Mouse (Mus musculus) midbrain, embryonic 12.5 days (tissue): Measurements from ENCODE around the gene Mdk. TPM values are rescaled to one million over a fixed set of nuclear protein-coding genes. Genes with fewer than 3 reads are reported as not detected.

Experiments
- ATAC-seq: fragments of 200-750 bp; cut with Nextera tagmentation; 2 replicates; pipeline ENCODE4 v1.8.0; 2017; ENCODE audit warnings: low read depth, moderate TSS enrichment, moderate library complexity; ENCODE audit not compliant: low FRiP score
- H3K27ac ChIP-seq: fragments of 300-500 bp; sonication (generic); replicated peaks from 2 replicates; pipeline ENCODE4 v1.5.1; 2016; ENCODE audit warnings: mild to moderate bottlenecking
- H3K27me3 ChIP-seq: fragments of 300-500 bp; sonication (generic); 2 replicates; pipeline ENCODE4 v1.6.1; 2016; ENCODE audit warnings: mild to moderate bottlenecking
- H3K36me3 ChIP-seq: fragments of 300-500 bp; sonication (generic); 2 replicates; pipeline ENCODE4 v1.6.1; 2016
- H3K4me1 ChIP-seq: fragments of 300-500 bp; sonication (generic); 2 replicates; pipeline ENCODE4 v1.6.1; 2016
- H3K4me2 ChIP-seq: fragments of 300-500 bp; sonication (generic); replicated peaks from 2 replicates; pipeline ENCODE4 v1.6.1; 2016; ENCODE audit warnings: mild to moderate bottlenecking, moderate library complexity
- H3K4me3 ChIP-seq: fragments of 300-500 bp; sonication (generic); 2 replicates; pipeline ENCODE4 v1.5.1; 2016; ENCODE audit warnings: mild to moderate bottlenecking
- H3K9ac ChIP-seq: fragments of 300-500 bp; sonication (generic); replicated peaks from 2 replicates; pipeline ENCODE4 v1.6.1; 2016; ENCODE audit warnings: mild to moderate bottlenecking, moderate library complexity
- H3K9me3 ChIP-seq: fragments of 300-500 bp; sonication (generic); 2 replicates; pipeline ENCODE4 v1.6.1; 2016; ENCODE audit warnings: mild to moderate bottlenecking
- WGBS: fragments of 180-500 bp; shearing (Covaris S2); methylation state at CpG from one replicate; pipeline ENCODE4 v1.1.7; 2016; 5-methylcytosine and 5-hydroxymethylcytosine counted together
- microRNA-seq: library from miRNA; unstranded; fragments of <30 nt; microRNA quantifications from one replicate; pipeline ENCODE4, GENCODE M21; 2017
- polyA plus RNA-seq: library from polyadenylated mRNA; unstranded; fragments of >200 nt; fragmentation: Nextera tagmentation; extraction: Ambion mirVana; gene quantifications from 2 replicates; pipeline ENCODE4 v1.2.1, GENCODE M21; 2016

Gene Mdk
- polyA plus RNA-seq, 1 experiment from 2014 or later: 763 TPM

DNA sequence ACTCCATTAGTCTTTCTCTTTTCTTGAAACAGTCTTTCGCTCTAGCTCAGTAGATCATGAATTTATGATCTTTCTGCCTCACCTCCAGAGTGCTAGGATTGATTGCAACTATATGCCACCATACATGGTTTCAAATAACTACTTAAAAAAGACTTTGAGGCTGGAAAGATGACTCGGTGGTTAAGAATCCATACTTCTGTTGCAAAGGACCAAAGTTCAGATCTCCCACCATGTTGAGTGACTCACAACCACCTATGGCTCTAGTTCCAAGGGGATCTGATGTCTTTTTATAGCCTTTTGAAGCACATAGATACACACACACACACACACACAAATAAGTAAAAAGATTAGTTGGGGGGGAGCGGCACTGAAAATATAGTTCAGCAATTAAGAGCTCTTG is 36.7 kb downstream of the Mdk start:
- 91% methylated on average over 3 of the region's 3 CpGs for WGBS

DNA sequence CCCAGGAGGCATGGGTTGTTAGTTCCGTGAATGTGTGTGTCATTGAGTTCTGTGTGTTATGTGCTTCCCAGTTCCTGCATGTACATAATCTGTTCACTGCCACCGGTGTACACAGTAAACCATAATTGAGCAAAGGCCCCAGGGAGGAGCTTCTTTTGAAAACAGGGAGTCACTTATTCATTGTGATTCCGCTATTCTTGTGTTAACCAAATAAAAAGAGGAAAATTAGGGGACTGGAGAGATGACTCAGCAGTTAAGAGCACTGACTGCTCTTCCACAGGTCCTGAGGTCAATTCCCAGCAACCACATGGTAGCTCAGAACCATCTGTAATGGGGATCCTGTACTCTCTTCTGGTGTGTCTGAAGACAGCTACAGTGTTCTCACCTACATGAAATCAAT is 37.4 kb downstream of the Mdk start:
- Histone ChIP-seq H3K9me3 (no peaks in the 10 kb centered on the region), H3K27ac (no peak overlapping the region), H3K36me3 (0 out of 2 replicates have a peak, but pooled peaks cover 4% of the 10 kb centered on the region), H3K4me2 (no peak overlapping the region), H3K4me1 (no peaks in the 10 kb centered on the region), H3K27me3 (no peaks in the 10 kb centered on the region), H3K4me3 (no peak overlapping the region), H3K9ac (no peak overlapping the region)
- WGBS: 87% methylated on average over 3 of the region's 3 CpGs
- no peak for ATAC-seq

More for the DNA sequence above, 36.7 kb downstream of the Mdk start:
- Histone ChIP-seq H3K4me2 (no peak overlapping the region), H3K9ac (no peak overlapping the region), H3K4me3 (no peak overlapping the region), H3K27me3 (no peaks in the 10 kb centered on the region), H3K9me3 (no peaks in the 10 kb centered on the region), H3K27ac (no peak overlapping the region), H3K4me1 (no peaks in the 10 kb centered on the region), H3K36me3 (peaks cover 6% of the 10 kb centered on the region; the same call in 1 of the 2 replicates)
- no peak for ATAC-seq

DNA sequence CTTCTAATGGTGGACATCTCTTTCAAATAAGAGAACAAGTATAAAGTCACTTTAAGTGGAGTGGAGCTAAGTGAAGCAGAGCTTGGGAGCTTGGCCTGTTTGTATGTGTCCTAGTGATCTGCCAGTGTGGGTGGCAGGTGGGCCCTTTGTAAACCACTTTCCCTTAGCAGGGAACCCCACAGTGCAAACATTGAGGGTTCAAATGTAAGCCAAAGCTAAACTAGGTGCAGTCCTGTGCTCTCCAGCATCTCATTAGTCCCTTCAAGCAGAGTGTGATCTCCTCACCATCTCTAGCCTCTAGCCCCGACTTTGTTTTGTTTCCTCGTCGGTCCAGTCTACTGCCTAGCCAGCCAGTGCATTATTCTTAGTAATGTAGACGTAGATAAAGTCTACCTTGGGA is 47.5 kb downstream of the Mdk start:
- Histone ChIP-seq H3K36me3 (peaks cover 19% of the 10 kb centered on the region), H3K9me3 (no peaks in the 10 kb centered on the region), H3K4me3 (no peak overlapping the region), H3K9ac (no peak overlapping the region), H3K27ac (no peak overlapping the region), H3K27me3 (no peaks in the 10 kb centered on the region), H3K4me1 (no peaks in the 10 kb centered on the region), H3K4me2 (no peak overlapping the region)
- ATAC-seq: no peak
- 82% methylated on average over 4 of the region's 4 CpGs for WGBS

DNA sequence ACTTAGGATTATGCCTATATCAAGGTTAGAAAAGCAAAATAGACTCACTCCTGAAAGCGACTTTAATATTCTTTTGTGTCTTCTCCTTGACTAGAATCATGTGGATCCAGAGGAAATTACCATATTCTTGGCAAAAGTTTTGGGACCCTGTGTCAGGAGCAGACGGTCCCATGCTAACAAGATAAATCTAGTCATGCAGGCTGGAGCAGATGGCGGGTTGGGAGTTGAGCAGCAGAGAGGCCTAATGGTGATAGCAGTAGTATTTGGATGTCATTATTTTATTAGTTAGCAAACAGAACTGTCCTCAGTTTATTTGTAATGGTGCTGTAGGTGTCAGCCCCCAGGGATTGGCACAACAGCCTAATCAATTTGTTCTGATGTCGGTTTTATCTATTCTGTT is 48.1 kb downstream of the Mdk start:
- H3K36me3 ChIP-seq: peaks cover 19% of the 10 kb centered on the region
- H3K27ac ChIP-seq: no peak overlapping the region
- ATAC-seq: no peak
- no peaks in the 10 kb centered on the region for H3K27me3 ChIP-seq
- no peak overlapping the region for H3K4me2 ChIP-seq
- no peak overlapping the region for H3K4me3 ChIP-seq
- peaks cover under 1% of the 10 kb centered on the region; the same call in 1 of the 2 replicates for H3K4me1 ChIP-seq
- 86% methylated on average over 4 of the region's 4 CpGs for WGBS
- H3K9ac ChIP-seq: no peak overlapping the region
- no peaks in the 10 kb centered on the region for H3K9me3 ChIP-seq

Small RNA genes lying within 50 kb of the gene (microRNA-seq; reads per million reads assigned to microRNA genes)
- gene Mir6999: not detected

Other genes with a start within 250 kb of the Mdk start
- 35.1 and 36.2 TPM in 2 replicates for gene Atg13, start 221.7 kb downstream of the Mdk start, polyA plus RNA-seq
- 22.7 and 23.6 TPM in 2 replicates for gene Harbi1, start 221.4 kb downstream of the Mdk start, polyA plus RNA-seq
- gene Ambra1, start 202.2 kb downstream of the Mdk start, polyA plus RNA-seq: 26.8 and 27.0 TPM in 2 replicates
- 0.31 and 0.56 TPM in 2 replicates for gene Chrm4, start 5.0 kb downstream of the Mdk start, polyA plus RNA-seq
- gene Gm9821, start 13.4 kb upstream of the Mdk start, polyA plus RNA-seq: 0.37 TPM in 2 replicates
- gene Dgkz, start 43.6 kb upstream of the Mdk start, polyA plus RNA-seq: 24.5 and 26.1 TPM in 2 replicates
- gene Creb3l1, start 92.2 kb upstream of the Mdk start, polyA plus RNA-seq: 2.5 TPM in 2 replicates
- gene Phf21a, start 160.8 kb upstream of the Mdk start, polyA plus RNA-seq: 45.6 and 46.8 TPM in 2 replicates